Mouse (Mus musculus) heart, adult 11 months (tissue): Measurements from ENCODE around the gene Lsamp.
A peak's percentile ranks its signal among the peaks of the same experiment; 100 is the strongest.

Source experiments
- DNase-seq: peaks from one replicate; pipeline ENCODE4 v3.0.0; 2022

Gene Lsamp

GRCm38 (mm10) chr16:42121788-42122187 is 2137.6 kb downstream of the Lsamp start:
- DNase-seq = no peak

DNA sequence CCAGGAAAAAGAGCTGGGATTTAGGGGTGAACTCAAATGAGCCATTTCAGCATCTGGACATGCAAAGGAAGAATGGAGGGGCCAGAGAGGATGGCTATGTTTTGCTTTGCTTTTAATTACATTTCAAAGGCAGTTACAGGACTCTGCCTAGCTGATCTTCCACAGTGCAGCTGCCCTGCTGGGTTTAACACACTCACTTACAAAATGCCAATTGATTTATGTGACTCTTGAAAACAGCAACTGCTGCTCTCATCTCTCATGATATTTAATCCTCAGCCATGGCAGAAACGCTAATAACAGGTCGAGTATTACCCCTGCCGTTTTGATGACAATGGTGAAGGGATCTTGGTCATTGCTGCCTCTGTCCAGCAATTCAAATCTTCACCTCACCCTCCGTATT is 2139.7 kb downstream of the Lsamp start:
- DNase-seq = no peak

DNA sequence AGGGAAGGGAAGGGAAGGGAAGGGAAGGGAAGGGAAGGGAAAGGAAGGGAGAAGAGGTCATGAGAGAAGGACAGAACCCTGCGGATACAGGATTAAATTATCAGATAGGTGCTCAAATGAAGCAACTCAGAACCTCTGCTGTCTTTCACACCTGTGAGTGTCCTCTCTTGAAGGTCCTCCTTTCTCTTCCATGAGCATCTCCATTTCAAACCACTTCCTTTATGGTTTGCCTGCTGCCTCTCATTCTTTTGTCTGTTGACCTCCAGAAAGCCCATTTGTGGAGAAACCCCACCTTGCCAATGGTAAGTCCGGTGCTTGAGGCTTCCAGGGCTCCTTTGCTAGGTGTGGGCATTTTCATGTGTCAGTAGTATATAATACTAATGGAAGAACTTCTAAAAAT is 2141.9 kb downstream of the Lsamp start:
- DNase-seq = no peak

DNA sequence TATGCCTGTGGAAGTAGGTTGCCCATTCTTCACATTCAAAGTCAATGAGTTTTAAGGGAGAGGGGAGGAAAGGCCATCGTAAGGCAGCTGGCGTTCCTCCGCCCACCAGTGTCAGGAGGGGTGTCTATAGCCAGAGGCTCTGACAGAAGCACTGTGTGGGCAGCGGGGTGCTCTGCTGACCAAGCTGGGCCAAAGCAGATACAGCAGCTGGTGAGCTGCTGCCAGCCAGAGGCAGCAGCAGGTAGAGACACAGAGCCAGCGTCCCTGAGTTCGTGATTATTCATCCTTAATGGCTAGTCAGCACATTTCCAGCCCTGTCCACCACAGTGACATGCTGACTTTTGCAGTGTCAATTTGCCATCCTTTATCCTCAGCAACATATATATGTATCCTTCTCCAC is 2163.0 kb downstream of the Lsamp start:
- DNase-seq = peak; percentile 34

DNA sequence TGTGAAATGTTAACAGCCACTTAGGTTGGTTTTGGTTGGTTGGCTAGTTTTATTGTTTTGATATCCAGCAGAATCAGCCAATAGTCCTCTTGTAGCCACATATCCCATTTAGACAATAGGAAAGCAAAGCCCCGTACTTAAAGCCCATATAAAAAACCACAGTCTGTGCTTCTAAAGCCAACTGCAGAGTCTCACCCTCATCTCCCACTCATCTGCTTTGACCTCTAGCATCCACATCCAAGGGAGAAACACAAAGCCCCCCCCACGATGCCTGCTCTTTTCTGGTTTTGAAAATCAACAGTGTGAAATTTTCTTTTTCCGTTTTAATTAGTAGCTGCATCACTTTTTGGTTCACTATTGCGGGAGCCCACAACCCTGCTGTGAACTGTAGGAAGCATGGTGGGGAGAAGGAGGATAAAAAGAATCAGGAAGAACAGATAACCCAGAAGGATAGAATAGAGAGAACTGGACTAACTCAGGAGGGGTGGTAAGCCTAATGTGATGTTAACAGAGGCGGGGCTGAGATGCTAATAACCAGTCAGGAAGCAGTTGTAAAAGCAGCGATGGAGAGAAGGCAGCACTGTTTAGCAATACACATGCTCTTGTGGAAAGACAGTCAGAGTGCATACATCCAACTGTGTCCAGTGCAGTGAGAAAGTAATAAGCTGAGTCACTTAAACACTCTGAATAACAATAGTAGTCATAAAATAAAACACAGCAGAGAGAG is 2165.2 kb downstream of the Lsamp start:
- DNase-seq = peak; percentile 75

- peak; percentile 71 for DNase-seq
Observed at GRCm38 (mm10) chr16:42152640-42153039, 2168.5 kb downstream of the Lsamp start.

- no peak for DNase-seq
Observed at GRCm38 (mm10) chr16:42157816-42158215, 2173.7 kb downstream of the Lsamp start.

- peak; percentile 92 for DNase-seq
Observed at GRCm38 (mm10) chr16:42164941-42165340, 2180.8 kb downstream of the Lsamp start.

GRCm38 (mm10) chr16:42168292-42168691 is 2184.1 kb downstream of the Lsamp start:
- DNase-seq = no peak

DNA sequence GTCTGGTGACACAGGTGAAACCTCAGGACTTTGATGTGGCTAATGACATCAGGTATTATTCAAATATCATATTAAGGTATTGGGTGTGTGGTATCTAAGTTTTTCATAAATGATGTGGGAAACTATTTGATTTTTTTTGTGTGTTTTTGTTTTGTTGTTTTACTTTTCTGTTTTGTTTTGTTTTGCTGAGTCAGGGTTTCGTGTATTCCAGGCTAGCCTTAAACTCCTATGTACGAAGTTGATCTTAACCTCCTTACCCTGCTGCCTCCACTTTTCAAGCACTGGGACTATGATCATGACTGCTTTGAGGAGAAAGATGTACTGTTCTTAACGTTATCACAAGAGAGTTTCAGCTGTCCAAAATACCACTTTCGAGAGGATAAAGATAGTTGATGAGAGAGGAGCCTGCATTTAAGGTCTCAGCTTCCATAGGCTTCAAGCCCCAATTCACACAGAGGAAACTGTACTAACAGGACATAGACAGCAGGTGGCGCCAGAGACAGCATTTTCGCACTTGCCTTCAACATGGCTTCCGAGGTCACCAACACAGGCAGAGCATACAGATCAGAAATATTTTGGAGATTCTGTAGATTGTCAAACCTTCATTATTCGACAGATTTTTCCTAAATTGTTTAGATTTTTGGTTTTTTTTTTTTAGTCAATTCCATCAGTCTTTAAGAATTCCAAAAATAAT is 2185.4 kb downstream of the Lsamp start:
- DNase-seq = no peak

DNA sequence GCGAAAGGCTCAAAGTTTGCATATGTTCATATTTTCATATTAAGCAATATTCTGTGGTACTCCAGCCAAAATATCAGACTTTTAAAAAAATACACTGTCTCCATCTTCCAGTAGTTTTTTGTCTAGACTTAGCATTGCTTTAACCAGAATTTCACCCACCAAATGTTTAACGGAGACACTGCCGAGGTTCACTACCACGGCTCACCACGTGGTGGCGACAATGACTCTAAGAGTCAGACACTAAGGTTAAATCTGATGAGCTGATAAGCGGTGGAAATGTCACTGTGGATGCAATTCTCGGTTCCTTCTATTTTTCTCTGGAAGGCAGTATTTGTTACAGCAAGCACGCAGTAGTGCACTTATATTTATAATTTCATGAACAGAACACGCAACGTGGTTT is 2188.3 kb downstream of the Lsamp start:
- no peak for DNase-seq

- DNase-seq = no peak
Observed at GRCm38 (mm10) chr16:42178866-42179265, 2194.7 kb downstream of the Lsamp start.

DNA sequence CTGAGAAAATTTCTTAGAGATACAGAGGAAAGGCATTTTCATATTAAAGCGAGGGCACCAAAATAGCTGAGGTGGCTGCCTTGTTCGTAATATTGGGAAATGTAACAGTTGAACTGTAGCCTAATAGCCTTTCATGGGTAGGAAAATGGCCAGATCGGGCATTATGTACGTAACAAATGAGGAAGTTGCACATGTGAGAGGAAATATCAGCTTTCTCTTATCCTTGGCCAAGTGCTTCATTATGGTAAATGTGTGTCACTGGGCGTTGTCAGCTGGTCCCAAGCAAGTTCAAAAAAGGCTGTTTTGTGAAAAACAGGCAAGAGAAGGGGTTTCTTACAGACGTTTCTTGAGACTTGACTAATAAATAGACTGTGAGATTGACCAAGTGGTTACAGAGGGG is 2195.9 kb downstream of the Lsamp start:
- DNase-seq = no peak

- DNase-seq = no peak
Observed at GRCm38 (mm10) chr16:42180473-42180872, 2196.3 kb downstream of the Lsamp start.

DNA sequence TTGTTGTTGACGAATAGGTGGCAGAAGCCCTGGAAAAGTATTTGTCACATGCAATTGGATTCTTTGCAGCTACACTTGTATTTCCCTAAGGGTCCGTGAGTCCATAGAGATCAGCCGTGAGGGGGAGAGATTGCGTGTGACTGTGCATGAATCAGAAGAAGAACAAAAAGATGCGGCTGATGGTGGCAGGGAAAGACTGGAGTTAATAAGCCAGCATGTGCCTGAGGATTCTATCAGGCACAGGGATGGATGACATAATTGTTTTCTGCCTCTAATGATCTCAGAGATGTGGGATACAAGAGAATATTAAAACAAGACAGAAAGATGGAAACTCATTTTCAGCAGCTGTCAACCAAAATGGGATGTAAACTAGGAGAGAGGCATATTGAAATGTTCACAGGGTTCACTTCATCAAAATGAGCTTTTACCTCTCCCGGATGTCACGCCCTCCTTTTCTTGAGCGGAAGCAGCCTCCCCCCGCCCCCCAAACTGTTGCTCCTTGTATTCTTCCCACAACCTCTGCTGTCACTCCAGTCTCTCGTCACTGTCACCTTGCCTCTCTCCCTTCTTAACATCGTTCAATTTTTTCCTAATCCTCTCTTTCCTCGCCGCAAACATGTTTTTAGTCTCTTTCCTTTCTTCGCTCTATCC is 2205.4 kb downstream of the Lsamp start:
- DNase-seq = peak; percentile 86

- peak; percentile 99 for DNase-seq
Observed at GRCm38 (mm10) chr16:42190114-42191045, 2206.2 kb downstream of the Lsamp start.
